Mouse (Mus musculus) regulatory T cell (primary cell): ENCODE measurements around the gene Atrip.

Source experiments
- in situ Hi-C: fragments of 300-600 bp; cut with MboI, MseI; formaldehyde crosslinking; loops from one replicate; pipeline ENCODE4 v1.15.1; 2025; ENCODE audit warnings: high pct_unique_total_duplicates

Gene Atrip

DNA sequence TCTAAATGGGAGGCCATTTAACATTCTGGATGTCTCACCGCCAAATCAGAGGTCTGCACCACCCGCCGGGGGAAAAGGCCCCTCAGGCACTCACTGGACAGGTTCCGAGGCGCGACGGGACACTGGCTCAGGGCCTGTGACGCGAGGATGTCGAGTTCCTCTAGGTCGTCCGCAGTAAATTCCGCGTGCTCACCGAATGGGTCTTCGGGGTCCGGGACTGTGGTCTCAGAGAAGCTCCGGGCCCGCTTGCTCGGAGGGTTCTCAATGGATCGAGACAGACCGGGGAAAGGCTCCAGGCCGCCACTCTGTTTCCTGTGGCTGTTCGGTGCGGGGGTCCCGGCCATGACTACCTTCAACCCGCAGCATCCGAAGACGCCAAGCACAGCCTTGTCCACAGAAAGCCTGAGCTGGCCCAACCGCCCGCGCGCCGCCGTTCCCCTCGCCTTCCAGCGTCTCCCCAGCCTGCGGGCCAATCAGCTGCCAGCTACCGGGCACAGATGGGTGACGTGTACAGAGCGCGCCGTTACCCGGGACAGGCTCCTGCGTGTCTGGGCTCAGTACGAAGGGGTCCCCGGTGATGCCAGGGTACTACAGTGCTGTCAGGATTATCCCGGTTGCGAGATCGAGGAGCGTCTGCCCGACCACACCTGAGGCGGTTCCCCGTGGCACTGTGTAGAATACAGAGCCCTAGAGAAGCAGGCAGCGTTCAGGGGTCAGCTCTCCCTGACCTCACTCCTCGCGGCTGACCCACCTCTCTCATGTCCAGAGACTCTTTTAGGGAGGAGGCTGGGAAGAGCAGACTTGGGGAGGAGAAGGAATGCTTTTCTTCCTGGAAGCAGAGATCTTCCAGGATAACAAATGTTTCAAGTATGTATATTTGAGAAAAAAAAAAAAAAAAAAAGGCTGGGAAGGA is at the start of gene Atrip:
TSS of gene Atrip (minus strand) at position 464 of the 913 bp plus-strand sequence.
- in situ Hi-C loops: no loop called here

DNA sequence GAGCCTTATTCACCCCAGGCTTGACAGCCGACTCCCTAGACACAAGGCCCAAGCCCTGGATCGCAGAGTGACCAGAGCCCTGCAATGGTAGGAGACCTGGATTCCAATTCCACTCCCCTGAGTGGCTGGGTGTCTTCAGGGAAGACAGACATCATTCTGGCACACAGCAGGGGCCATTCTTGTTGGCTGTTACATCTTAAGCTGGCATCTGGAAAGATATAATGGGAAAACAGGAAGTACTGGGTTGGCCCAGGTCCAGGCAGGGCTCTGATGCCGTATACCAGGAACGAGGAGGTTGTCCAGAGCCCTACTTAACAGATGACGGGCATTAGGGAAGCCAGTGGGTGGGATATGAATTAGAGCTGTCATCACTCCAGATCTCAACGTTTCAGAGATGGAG is 49.3 kb upstream of the Atrip start:
- in situ Hi-C loops: loop anchor here (5.0 kb wide), 2 partner anchors 41 to 116 kb away; partner anchors contain the start of genes Ccdc51 and Tma7

DNA sequence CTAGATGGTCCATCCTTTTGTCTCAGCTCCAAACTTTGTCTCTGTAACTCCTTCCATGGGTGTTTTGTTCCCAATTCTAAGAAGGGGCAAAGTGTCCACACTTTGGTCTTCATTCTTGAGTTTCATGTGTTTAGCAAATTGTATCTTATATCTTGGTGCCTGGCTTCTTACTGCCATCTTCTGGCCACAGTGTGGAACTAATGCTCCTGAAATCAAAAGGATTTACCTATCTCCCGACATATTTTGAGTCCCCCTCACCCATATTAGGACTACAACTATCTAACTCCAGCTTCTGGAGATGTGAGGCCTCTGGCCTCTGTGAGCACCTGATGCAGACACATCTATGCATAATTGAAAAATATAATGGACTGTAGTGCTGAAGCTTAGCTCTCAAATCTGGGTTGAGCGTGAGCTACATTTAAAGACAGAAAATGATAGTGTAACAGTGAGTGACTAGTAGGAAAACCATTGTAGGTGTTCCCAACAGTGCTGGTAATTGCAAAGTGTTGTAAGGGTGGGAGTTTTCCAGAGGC is 48.7 kb upstream of the Atrip start:
- in situ Hi-C loops: loop anchor here (5.0 kb wide), 2 partner anchors 40 to 115 kb away; partner anchors contain the start of genes Ccdc51 and Tma7

DNA sequence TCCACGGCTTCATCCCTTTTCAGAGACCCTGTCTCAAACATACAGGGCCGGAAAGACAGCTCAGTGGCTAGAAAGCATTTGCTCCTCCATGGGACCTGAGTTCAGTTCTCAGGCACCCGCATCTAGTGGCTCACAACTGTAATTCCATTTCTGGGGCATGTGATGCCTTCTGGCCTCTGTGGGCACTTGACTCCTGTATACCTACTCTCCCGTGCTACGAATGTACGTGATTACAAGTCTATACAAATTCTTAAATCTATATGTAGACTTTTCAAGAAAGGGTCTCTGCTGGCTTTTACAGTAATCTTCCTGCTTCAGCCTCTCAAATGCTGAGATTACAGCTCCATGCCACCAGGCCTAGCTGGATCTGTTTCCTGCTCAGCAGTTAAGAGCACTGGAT is 47.0 kb upstream of the Atrip start:
- in situ Hi-C loops: loop anchor here (5.0 kb wide), 2 partner anchors 39 to 114 kb away; partner anchors contain the start of genes Ccdc51 and Tma7

DNA sequence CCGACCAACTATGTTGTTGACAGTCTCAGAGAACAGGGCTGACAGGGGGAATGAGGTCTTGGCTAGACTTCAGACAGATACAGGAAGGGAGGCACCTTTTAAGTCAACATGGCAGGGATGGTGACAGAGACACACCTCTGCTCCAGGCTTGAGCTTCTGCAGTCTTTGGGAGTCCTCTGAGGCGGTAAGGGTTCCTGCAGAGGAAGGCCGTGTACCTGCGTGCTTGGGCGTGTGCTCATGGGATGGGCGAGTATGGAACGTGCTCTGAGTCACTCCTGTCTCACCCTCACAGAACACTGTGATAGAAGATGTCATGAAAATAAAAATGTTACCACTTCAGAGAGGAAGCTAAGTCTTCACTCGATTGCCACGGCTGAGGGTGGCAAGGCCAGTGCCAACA is 45.6 kb upstream of the Atrip start:
- in situ Hi-C loops: no loop called here

DNA sequence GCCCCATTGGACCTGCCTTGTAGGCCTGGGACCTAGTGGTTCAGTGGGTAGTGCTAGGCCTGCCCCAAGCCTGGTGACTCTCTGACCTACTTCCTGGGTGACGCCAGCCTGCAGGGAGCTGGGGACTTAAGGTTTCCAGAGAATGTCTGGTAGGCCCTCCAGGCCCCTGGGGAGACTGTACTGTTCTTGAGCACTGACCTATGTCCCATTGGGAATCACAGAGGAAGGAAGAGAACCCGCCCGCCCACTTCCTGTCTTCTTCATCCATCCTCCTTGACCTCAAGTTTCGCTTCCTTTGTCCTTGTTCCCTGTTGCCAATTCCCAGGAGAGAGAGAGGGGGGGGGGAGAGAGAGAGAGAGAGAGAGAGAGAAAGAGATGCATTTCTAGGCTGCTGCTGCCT is 44.2 kb upstream of the Atrip start:
- in situ Hi-C loops: no loop called here

DNA sequence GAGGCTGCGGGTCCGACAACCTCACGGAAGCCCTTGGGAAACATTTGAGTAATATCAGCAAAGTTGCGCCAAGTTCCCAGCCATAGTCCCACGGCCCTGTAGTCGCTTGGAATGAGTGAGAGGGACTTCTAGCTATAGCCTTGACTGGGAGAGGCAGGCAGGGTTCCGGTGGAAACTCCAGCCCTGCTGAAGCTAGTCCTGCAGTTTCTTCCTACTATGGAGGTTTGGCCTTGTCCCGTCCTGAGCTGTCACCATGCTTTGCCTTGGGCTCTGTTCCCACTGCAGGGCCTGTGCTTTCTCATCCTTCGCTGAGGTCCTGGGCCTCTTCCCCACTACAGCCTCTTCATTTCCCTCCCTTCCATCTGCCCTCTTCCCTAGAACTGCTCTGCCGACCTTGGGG is 42.3 kb upstream of the Atrip start:
- in situ Hi-C loops: no loop called here

DNA sequence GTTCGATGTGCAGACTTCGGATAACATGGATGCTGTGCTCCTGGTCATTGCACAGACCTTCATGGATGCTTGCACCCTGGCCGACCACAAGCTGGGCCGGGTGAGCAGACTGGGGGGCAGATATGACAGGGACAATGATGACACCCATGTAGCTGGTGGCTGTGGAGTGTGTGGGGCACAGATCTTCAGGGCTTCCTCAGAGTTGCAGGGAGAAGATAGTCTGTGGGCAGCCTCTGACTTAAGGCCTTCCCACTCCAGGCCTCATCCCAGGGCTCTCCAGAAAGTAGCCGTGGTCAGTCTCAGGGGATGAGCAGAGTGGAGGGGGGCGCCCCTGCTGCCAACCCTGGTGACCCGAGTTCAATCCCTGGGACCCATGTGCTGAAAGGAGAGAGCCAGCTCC is 40.9 kb upstream of the Atrip start:
- in situ Hi-C loops: no loop called here

DNA sequence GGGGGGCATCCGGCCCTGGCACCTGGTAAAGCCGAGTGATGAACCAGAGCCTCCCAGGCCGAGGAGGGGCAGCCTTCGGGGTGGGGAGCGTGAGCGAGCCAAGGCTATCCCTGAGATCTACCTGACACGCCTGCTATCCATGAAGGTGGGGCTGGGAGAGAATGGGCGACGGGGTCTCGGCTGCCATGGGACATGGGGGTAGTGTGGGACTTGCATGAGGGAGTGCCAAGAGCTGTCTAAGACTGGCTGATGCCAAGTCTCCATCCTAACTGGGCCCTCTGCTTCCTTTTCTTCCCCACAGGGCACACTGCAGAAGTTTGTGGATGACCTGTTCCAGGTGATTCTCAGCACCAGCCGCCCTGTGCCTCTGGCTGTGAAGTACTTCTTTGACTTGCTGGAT is 40.4 kb upstream of the Atrip start:
- in situ Hi-C loops: no loop called here

DNA sequence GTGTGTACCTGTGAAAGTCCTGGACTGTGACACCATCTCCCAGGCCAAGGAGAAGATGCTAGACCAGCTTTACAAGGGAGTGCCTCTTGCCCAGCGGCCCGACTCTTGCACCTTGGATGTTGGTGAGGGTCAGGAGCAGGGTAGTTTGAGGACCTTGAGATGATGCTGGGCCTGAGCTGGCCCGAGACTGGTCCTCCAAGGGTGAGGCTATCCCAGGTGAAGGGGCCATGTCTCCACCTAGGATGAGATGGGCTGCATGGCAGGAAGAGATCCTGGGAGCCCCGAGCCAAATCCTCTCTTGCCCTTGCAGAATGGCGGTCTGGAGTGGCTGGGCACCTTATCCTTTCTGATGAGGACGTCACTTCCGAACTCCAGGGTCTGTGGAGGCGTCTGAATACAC is 39.4 kb upstream of the Atrip start:
- in situ Hi-C loops: no loop called here

DNA sequence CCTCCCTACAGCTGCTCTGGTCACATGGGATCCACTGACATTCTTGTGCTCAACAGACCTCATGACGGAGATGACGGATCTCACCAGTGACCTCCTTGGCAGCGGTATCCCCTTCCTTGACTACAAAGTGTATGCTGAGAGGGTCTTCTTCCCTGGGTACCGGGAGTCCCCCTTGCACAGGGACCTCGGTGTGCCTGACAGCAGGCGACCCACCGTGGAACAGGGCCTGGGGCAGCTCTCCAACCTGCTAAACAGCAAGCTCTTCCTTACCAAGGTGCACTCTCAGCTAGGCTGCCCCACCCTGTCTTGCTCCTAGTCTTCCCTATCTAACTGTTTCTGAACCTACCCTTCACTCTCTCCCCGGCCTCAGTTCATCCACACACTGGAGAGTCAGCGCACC is 37.7 kb upstream of the Atrip start:
- in situ Hi-C loops: no loop called here

DNA sequence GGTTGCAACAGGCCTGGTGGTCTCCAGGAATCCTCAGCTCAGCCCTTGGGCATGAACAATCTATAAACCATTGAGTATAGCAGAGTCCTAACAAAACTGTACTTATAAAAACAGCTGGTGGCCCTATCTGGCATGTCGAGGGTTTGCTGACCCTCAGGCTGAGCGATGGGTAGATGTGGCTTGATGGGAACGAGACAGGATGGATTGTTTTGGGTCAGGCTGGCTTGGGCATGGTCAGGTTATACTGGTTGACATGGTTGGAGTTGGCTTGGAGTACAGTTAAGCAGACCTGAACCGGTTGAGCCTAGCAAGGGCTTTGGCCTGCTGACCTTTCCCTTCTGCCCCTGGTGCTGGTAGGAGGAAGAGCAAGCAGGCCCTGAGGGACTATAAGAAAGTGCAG is 37.2 kb upstream of the Atrip start:
- in situ Hi-C loops: no loop called here

DNA sequence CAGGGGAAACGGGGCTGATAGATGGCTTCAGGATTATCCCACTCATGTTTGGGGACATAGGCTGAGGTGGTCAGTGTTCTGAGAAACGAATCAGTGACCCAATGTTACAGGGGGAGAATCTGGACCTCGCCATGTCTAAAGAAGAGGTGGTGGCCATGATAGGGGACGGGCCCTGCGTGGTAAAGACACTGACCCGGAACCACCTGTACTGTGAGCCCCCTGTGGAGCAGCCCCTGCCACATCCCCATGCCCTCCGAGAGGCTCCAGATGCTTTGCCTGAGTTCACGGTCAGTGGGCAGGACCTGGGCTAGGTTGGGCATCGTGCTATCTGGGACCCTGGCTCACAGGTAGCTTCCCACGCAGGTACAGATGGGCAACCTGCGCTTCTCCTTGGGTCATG is 36.3 kb upstream of the Atrip start:
- in situ Hi-C loops: no loop called here

DNA sequence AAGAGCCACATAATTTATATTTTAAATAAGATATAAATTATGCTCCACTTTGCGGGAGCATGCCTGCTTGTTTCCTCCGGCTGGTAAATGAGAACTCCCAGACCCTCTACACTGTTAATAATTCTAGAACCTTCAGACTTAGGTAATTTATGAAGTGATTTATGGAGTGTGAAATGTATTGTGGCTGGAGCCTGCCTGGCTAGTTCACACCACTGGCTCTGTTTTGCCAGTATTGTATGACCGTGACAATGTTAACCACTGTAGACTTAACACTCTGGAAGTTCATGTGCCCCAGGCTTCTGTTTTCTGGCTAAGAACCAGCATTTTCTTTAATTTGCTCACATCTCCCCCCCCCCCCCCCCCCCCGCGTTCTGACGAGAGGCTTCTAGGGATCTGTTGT is 33.4 kb upstream of the Atrip start:
- in situ Hi-C loops: loop anchor here (10.0 kb wide), 1 partner anchor 1077 kb away; no protein-coding TSS in a partner anchor

DNA sequence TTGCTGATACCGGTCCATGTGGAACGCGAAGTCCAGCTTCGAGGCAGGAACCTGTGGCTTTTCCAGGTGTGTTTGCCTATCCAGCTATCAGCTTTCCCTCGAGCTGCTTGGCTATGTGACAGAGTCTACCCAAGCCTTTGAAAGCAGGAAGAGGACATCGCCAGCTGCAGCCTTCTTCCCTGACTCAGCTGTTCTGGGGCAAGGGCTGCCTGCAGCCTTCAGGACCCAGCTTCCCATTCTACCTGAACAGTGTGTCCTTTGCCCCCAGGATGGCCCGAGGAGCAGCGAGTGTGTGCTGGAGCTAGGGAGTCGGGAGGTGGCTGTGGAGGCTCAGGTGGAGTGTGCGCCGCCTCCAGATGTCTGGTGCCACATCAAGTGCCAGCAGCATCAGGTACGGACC is 31.7 kb upstream of the Atrip start:
- in situ Hi-C loops: loop anchor here (10.0 kb wide), 1 partner anchor 1079 kb away; no protein-coding TSS in a partner anchor

DNA sequence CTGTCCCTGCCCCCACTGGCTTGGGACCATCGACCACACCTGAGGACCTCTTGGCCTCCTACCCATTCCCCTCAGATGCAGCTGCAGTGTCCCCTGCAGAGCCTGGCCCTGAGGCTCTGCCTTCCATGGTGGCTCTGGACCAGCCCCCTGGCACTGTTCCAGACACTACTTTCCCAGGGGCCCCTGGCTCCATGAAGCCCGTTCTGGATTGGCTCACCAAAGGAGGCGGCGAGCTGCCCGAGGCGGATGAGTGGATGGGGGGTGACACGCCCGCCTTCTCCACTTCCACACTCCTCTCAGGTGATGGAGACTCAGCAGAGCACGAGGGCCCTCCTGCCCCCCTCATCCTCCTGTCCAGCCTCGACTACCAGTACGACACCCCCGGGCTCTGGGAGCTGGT is 31.1 kb upstream of the Atrip start:
- in situ Hi-C loops: loop anchor here (10.0 kb wide), 1 partner anchor 1080 kb away; no protein-coding TSS in a partner anchor

DNA sequence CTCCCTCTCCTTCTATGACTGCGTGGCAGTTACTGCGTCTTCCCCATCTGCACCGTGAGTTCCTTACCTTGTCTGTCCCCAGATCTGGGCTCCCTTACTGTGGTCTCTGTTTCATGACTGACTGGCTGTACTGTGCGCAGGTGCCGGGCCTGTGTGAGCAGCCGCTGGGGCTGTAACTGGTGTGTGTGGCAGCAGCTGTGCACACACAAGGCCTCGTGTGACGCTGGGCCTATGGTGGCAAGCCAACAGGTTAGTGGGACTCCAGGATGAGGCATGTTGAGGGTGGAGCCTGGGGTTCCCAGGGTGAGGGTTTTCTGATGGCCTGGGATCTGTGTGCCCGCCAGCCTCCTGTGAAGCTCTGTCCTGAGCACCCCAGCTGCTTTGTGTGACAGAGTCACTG is 30.2 kb upstream of the Atrip start:
- in situ Hi-C loops: loop anchor here (10.0 kb wide), 1 partner anchor 1081 kb away; no protein-coding TSS in a partner anchor

DNA sequence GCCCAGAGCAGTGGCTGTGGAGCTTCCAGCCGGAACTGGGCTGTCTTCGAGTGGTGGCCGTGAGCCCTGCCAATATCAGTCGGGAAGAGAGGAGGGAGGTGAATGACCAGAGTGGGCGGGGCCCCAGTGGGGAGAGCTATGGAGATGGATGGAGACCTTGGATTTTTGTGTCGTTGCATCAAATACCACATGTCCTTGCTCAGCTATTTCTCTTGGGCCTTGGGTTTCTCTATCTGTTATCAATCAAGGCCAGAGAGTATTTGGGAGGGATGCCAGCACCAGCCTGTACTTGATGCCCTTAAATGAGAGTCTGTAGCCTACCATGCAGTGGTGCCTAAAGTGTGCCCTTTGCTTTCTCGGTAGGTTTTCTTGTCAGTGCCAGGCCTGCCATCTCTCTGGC is 29.3 kb upstream of the Atrip start:
- in situ Hi-C loops: loop anchor here (10.0 kb wide), 1 partner anchor 1082 kb away; no protein-coding TSS in a partner anchor

DNA sequence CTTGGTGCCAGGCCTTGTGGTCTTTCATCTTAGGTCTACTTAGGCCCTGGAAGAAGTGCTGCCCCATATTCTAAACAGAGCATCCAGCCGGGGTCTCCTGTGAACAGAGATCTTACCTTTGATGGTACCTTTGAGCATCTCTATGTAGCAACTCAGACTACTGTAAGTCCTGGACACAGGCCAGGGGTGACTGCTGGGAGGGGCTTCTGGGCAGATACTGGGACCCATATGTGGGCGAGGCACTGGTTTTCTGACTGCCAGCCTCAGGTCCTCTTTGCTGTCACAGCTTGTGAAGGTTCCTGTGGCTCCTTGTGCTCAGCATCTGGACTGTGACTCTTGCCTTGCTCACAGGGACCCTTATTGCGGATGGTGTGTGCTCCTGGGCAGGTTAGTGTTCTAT is 28.6 kb upstream of the Atrip start:
- in situ Hi-C loops: loop anchor here (10.0 kb wide), 1 partner anchor 1082 kb away; no protein-coding TSS in a partner anchor

DNA sequence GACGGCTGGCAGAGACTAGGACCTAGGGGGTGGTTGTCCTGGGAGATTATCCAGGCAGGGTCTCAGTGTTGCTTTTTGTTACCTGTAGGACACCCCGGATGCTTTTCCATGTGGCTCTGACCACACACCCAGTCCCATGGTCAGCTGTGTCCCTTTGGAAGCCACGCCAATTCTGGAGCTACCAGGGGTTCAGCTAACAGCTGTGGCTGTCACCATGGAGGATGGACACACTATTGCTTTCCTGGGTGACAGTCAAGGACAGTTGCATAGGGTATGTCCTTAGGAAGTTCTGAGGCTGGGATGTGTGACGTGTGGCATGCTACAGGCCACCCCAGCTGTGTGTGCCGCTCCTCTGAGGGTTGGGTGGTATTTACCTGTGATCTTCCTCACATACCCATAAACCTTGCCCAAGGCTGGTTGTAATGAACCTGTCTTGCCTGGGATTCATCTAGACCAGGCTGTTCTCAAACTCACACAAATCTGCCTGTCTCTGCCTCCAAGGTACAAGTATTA is 28.1 kb upstream of the Atrip start:
- in situ Hi-C loops: loop anchor here (10.0 kb wide), 1 partner anchor 1083 kb away; no protein-coding TSS in a partner anchor

DNA sequence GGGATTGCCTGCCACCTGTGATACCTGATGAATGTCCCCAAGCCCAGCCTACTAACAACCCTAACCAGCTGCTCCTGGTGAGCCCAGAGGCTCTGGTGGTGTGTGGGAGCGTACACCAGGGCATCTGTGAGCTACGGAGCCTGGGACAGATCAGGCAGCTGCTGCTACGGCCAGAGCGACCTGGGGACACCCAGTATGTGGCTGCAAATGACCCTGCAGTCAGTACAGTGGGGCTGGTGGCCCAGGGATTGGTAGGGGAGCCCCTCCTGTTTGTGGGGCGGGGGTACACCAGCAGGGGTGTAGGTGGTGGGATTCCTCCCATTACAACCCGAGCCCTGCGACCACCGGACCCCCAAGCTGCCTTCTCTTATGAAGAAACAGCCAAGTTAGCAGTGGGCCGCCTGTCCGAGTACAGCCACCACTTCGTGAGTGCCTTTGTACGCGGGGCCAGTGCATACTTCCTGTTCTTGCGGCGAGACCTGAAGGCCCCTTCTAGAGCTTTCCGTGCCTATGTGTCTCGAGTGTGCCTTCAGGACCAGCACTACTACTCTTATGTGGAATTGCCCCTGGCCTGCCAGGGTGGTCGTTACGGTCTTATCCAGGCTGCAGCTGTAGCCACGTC is 26.5 kb upstream of the Atrip start:
- in situ Hi-C loops: loop anchor here (10.0 kb wide), 1 partner anchor 1084 kb away; no protein-coding TSS in a partner anchor

DNA sequence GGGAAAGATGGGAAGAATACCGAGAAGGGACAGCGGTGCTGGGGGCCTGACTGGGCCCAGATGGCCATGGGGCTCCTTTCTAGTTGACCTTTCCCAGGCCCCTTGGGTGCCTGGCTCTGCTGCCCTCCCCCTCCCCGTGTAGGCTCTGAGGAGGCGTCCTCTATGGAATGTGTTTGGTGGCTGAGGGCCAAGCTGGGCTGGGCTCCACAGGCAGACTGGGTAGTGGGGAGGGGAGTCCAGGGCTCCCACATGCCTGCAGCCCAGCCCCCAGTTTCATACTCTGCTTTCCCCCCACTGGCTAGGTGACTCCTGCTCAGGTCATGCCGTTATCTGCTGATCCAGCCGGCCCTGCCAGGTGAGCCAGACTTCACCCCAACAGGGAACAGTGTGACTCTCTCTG is 25.0 kb upstream of the Atrip start:
- in situ Hi-C loops: loop anchor here (10.0 kb wide), 1 partner anchor 244 kb away; the partner anchor contains the start of gene Slc26a6
